Mouse (Mus musculus) testis, adult 2 months (tissue): ENCODE results near the gene Phf1.

Experiments used
- CTCF ChIP-seq: fragments of 200-500 bp; IDR thresholded peaks from 2 replicates; pipeline ENCODE4 v1.5.1; 2012; ENCODE audit warnings: low read depth, mild to moderate bottlenecking, inconsistent platforms, low read length, moderate library complexity; ENCODE audit not compliant: control insufficient read depth, insufficient read depth, insufficient replicate concordance
- POLR2A ChIP-seq: fragments of 200-500 bp; IDR thresholded peaks from 2 replicates; pipeline ENCODE4 v1.6.1; 2012; ENCODE audit warnings: low read depth, mild to moderate bottlenecking, inconsistent platforms, low read length, moderate library complexity; ENCODE audit not compliant: control insufficient read depth

GRCm38 (mm10) chr17:26918343-26918742 lies 14.5 kb upstream of the Phf1 start:
- TF ChIP-seq CTCF (no peak), POLR2A (no peak)
